Mouse (Mus musculus): Measurements from ENCODE around the gene Slc25a23. TPM values are rescaled to one million over a fixed set of nuclear protein-coding genes. Genes with fewer than 3 reads are reported as not detected.

Gene Slc25a23
- total RNA-seq, 2 experiments from 2014 or later, result 5.4 TPM; not detected in 1

DNA sequence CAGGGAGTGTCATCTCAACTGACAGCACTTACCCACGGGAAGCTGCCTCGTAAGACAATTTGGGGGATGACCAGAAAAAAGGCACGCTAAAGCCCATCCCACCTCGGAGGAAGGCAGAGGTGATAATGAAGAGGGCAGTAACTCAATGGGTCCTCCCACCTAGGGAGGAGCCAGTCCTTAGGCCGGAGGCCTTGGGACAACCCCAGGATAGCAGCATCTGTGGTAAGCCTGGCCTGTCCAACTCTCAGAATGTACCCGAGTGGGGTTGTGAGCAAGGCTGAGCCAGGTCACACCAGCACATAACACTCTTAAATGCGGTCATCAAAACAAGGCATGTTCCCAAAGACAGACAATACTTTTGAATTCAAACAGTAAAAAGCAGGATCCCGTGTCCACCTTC, 30.0 kb downstream of the Slc25a23 start:
- ATAC-seq (replicated peaks; ENCODE audit: low FRiP score, poor library complexity, severe bottlenecking), result peak; percentile 57

DNA sequence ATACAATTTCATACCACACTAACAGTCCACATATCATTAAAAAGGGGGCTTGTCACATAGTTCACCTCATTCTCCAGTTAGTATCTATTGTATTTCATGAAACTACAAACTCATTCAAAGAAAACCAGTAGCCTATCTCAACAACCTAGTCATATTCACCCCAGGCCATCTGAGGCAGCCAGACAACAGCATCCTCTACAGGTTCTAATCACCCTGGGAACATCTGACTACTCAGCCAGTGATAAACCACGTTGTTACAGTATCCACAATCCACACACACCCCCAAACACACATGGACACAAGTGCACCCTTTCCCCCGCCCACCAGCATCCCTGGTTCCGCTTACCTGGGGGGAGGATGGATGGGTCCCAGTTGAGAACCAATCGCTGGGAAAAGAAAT, 32.2 kb downstream of the Slc25a23 start:
- no peak for ATAC-seq (replicated peaks; ENCODE audit: low FRiP score, poor library complexity, severe bottlenecking)

DNA sequence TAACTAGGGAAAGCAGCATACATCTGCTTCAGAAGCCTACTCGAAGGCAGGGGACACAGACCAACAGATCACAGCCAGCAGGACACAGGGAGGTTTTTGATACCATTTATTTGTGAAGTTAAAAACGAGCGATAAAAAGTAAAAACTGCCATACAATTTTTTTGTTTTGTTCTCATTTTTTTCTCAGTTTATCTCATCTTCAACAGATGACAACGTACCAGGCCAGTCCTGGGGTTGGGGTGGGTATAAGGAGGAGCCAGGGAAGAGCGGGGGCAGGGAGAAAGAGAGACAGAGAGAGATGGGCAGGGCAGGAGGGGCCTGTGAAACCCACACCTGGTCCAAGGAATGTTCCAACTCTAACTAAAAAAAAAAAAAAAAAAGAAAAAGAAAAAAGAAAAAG, 38.7 kb downstream of the Slc25a23 start:
- no peak for ATAC-seq (replicated peaks; ENCODE audit: low FRiP score, poor library complexity, severe bottlenecking)

DNA sequence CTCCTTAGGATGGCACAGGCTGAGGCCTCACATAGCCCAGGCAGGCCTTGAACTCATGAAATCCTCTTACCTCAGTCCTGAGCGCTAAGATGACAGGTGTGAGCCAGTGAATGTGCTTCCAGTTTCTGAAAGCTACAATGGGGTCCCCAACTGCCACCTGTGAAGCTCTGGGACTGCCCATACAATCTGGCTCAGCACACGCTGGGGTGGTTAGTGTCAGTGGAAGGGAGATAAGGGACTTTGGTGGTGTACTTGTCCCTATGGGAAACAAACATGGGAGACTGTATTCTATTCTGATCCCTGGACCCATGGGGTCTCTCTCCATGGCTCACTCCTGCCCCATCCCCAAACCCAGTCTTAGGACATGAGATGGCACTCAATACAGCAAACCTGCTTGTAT, 40.0 kb downstream of the Slc25a23 start:
- ATAC-seq (replicated peaks; ENCODE audit: low FRiP score, poor library complexity, severe bottlenecking), result peak; percentile 77

DNA sequence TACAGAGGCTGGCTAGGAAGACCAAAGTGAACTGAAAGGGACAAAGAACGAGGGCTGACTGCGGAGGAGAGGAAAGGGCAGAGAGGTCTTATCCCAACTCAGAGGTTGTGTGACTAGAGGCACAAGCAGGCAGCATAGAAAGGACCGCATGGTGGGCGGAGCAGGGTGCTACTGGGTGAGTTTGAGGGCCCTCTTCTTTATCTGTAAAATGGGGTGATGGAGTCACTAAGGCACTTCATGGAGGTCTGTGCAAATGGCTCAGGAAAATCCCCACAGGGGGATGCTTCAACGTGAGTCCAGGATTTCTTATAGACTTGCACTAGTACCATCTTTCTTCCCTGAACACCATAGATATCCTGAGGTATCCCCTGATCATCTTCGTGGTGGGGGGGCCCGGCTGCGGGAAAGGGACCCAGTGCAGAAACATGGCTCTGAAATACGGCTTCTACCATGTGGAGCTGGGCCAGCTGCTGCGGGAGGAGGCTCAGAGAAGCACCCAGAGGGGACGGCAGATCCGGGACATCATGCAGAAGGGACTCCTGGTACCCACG, 47.3 kb downstream of the Slc25a23 start:
- ATAC-seq (replicated peaks; ENCODE audit: low FRiP score, poor library complexity, severe bottlenecking), result no peak

DNA sequence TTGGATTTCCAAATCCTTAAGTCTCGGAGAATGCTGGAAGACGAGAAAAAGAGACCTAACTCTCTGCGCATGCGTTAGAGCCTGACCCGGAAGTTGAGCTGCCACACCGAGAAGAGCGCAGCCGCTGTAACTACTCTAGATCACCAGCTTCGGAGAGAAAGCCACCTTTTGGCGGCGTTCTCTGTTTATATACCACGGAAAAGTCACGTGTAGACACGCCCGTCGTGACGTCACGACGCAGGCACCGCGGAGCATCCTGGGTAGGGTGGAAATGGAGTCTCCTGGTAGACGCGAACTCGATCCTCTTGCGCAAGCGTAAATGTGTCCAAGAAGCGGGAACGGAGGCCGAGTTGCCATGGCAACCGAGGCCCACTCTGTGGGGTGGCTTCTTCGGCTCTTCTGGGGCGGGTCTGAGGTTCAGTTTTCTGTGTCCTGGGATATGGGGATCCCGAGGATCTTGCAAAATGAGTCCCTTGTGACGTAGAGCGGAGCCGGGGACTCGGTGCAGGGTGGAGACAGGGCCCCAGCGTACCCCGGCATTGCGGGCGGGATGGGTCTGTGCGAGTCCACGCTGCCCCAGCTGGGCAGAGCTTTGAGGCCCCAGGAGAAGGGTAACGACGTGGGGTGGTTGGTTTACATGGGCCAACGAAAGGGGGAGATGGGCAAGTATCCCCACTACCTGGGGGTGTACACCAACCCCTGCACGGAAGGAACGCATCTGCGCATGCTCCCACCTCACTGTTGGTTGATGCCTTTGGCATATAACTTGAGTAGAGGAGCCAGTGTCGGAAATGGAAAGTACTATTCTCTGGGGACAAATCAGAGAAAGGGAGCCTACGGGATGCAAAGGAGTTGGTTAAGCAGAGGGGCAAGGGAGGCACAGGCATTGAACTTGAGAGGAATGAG, 48.2 kb downstream of the Slc25a23 start, which contains the start of the genes Gtf2f1 and Gm17949:
Gene Gtf2f1 (minus strand): TSS at position 53 of the 906 bp plus-strand sequence.
Gene Gm17949 (plus strand): TSS at position 234 of the 906 bp plus-strand sequence.
- peak; percentile 88 for ATAC-seq (replicated peaks; ENCODE audit: low FRiP score, poor library complexity, severe bottlenecking)

DNA sequence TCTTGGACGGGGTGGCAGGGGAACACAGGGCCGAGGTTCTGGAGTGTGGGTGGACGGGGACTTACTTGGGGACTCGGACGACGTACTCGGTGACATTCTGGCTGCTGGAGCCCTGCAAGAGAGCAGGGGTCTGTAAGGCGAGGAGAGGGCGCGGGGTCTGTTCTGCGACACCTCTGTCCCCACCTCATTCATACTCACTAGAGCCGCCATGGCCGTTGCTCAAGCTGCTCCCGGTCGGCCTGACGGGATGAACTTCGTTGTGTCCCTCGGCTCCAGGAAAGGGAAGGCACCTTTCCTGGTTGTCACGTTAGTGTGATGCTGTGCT, 48.8 kb downstream of the Slc25a23 start:
- peak; percentile 60 for ATAC-seq (replicated peaks; ENCODE audit: low FRiP score, poor library complexity, severe bottlenecking)

DNA sequence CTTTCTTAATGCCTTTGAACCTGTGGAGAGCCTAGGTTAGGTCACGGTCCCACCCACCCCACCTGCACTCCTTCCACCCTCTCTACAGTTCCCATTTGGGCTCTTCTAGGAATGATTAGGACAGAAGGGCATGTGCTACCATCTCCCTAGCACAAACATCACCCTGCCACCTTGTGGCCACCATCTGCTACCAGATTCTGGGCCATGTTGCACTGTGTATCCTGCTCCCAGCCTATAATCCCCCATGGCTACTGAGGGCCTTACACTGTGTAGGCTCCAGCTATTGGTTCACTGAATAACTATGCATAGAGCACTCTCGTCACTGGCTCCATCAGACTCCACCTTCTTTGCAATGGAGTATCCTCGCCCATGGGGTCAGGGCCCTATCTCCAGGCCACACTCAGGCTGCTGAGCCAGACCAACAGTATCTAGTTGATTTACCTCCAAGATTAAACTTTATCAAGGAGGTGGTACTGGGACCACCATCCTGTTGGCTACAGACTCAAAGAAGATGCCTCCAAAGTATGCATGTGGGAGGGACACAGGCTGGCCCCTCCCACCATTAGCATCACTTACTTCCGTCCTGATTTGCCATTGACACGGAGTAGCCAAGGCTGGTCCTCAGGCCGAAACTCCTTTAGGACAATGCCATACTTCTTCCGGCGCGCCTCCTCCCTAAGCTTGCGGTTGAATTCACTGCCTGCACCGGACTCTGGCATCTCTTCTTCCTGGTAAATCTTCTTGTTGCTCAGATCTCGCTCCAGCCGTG, 52.3 kb downstream of the Slc25a23 start:
- ATAC-seq (replicated peaks; ENCODE audit: low FRiP score, poor library complexity, severe bottlenecking), result no peak

DNA sequence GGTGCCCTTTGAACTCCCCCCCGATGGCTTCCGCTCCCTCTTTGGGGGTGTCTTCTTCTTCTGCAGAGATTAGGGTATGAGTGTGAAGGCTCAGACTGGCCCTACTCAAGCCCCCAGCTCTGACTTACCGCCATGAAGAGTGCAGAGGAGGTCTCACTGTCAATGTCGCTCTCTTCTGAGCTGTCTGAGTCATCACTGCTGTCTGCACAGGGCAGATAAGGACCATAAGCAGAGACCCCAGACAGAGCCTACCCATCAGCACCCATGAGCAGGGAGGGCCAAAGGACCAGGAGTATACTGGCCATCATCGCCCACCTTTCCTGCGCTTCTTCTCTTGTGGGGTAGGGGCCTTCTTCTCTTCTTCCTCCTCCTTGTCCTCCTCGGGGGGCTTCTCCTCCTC, 55.7 kb downstream of the Slc25a23 start:
- no peak for ATAC-seq (replicated peaks; ENCODE audit: low FRiP score, poor library complexity, severe bottlenecking)

DNA sequence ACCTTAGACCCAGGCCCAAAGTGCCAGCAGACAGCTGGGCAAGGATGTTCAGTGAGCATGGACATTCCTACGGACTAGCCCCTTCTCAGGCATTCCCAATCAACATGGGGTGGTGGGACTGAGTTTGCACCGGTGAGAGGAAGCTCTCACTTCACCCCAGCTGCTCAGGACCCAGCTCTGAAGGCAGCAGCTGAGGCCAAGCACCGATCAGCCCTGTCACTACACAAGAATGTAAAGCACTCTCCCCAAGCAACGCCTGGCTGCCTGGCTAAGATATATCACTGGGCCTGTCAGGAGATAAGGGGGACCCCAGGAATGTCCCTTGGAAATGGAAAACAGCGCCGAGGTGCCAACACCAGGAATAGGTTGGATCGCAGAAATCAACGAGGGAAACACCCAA, 58.4 kb downstream of the Slc25a23 start:
- ATAC-seq (replicated peaks; ENCODE audit: low FRiP score, poor library complexity, severe bottlenecking), result no peak

DNA sequence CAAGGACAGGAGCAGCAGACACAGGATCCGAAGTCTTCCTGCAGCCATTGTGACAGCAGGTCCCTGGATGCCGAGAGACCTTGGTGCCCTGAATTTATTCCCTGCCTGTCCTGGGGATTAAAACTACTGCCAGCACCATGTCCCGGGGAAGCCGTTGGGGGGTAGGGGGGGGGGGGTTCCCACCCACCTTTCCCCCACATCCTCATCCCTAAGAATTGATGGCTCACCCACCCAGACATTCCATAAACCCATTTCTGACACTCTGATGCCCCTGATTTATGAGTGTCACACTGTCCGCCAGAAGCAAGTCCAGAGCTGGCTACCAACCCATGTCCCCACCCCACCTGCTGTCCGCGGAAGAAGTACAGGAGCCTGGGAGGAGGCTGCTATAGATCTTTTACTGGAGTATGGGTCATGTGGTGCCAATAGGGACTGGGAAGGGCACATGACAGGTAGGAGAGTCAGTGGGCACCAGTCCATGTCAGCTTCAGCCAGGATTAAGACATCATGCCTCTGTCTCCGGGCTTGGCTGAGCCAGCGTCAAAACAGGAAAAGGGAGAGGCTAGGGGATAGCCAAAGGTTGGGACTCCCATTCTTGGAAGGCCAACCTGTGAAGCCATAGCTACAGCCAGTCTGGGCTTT, 59.6 kb downstream of the Slc25a23 start, which contains the start of gene Pspn:
Gene Pspn (minus strand): TSS at position 51 of the 642 bp plus-strand sequence.
- ATAC-seq (replicated peaks; ENCODE audit: low FRiP score, poor library complexity, severe bottlenecking), result no peak

DNA sequence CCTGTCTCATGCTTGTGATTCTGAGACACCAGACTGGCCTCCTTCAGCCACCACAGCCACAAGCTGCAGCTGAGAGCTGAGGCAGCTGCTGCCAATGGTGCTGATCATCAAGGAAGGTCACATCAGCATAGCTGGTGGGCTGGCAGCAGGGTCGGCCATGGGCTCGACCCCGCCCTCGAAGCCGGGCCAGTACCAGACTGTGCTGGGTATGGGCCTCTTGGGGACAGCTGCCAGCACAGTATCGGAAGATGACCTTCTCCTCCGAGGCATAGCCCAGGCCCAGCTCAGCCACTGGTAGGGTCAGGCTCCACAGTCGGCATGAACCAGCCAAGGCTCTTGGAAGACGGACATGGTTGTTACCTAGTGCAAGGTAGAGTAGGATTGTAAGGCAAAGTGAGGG, 60.2 kb downstream of the Slc25a23 start:
- ATAC-seq (replicated peaks; ENCODE audit: low FRiP score, poor library complexity, severe bottlenecking), result no peak

DNA sequence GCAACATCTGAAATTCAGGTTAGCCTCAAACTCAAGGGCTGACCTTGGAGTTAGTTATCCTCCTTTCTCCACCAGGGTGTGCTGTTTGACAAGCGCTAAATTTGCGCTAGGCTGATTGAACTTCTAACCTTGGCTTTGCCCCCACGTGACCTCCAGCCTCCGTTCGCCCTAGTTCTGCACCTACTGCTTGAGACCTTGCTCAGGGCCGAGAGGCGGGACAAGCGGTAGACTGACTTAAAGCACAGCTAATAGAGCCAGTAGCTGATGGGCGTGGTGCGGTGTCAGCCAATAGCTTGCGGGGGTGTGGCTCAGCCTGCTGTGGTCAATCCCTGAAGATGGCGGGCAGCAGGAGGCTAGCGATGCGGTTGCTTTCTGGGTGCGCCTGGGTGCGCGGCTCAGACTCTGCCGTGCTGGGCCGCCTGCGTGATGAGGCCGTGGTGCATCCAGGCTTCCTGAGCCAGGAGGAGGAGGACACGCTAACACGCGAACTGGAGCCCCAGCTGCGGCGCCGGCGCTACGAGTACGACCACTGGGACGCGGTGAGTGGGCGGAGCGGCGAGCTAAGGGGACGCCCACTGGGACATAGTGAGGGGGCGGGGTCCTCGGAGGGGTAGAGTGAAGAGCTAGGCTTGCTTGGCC, 62.5 kb downstream of the Slc25a23 start, which contains the start of gene Alkbh7:
Gene Alkbh7 (plus strand): TSS at position 311 of the 639 bp plus-strand sequence.
- ATAC-seq (replicated peaks; ENCODE audit: low FRiP score, poor library complexity, severe bottlenecking), result peak; percentile 95

DNA sequence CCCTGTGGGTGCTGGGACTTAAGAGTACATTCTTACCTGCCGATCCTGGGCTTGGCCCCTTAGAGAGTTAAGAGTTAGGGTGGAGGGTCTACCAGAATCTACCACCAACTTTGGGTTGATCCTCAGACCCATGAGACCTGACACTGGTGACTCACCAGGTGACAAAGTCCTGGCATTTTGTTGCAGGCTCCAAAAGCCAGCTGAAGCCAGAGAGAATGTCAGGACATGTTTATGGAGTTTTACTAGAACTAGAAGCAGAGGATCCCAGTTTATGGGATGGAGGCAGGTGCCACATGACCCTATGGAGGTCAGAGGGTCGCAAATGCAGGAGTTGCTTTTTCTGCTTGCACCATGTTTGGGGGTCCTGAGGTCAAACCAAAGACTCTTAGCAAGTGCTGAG, 63.2 kb downstream of the Slc25a23 start:
- no peak for ATAC-seq (replicated peaks; ENCODE audit: low FRiP score, poor library complexity, severe bottlenecking)

DNA sequence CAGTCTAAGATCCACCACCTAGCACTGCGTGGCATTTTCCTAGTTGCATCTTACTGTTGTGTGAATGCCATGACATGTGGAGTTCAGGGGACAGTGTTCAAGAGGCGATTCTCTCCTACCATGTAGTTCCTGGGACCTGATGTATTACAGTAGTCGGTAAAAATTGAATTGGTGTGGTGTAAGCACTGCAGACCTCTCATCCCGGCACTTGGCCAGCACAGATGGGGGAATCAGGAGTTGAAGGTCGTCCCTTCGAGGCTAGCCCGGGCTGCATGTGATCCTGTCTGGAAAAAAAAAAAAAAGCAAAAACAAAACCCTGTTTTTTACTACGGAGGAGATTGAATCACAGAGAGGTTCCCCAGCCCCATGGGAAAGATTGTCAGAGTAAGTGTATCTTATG, 64.6 kb downstream of the Slc25a23 start:
- ATAC-seq (replicated peaks; ENCODE audit: low FRiP score, poor library complexity, severe bottlenecking), result no peak

Other genes with a start within 250 kb of the Slc25a23 start
- gene Rfx2, start 228.8 kb downstream of the Slc25a23 start, total RNA-seq (2015; ENCODE audit: low replicate concordance), result 101 and 107 TPM in 2 replicates
- 76.1 and 105 TPM in 2 replicates for gene Rfx2, start 228.8 kb downstream of the Slc25a23 start, total RNA-seq (2017; ENCODE audit: low replicate concordance)
- not detected in 2 replicates for gene Acsbg2, start 185.4 kb downstream of the Slc25a23 start, total RNA-seq (2015; ENCODE audit: low replicate concordance)
- not detected in 2 replicates for gene Acsbg2, start 185.4 kb downstream of the Slc25a23 start, total RNA-seq (2017; ENCODE audit: low replicate concordance)
- gene 1700061G19Rik, start 184.4 kb downstream of the Slc25a23 start, total RNA-seq (2015; ENCODE audit: low replicate concordance), result not detected in 2 replicates
- gene 1700061G19Rik, start 184.4 kb downstream of the Slc25a23 start, total RNA-seq (2017; ENCODE audit: low replicate concordance), result not detected in 2 replicates
- 3.4 and 9.4 TPM in 2 replicates for gene Mllt1, start 124.4 kb downstream of the Slc25a23 start, total RNA-seq (2015; ENCODE audit: low replicate concordance)
- 4.4 and 6.4 TPM in 2 replicates for gene Mllt1, start 124.4 kb downstream of the Slc25a23 start, total RNA-seq (2017; ENCODE audit: low replicate concordance)
- gene Acer1, start 77.7 kb downstream of the Slc25a23 start, total RNA-seq (2015; ENCODE audit: low replicate concordance), result not detected in 2 replicates
- gene Acer1, start 77.7 kb downstream of the Slc25a23 start, total RNA-seq (2017; ENCODE audit: low replicate concordance), result not detected in 2 replicates
- 2.2 and 26.8 TPM in 2 replicates for gene Clpp, start 69.6 kb downstream of the Slc25a23 start, total RNA-seq (2015; ENCODE audit: low replicate concordance)
- gene Clpp, start 69.6 kb downstream of the Slc25a23 start, total RNA-seq (2017; ENCODE audit: low replicate concordance), result 10.8 and 15.7 TPM in 2 replicates
- gene Alkbh7, start 62.5 kb downstream of the Slc25a23 start, total RNA-seq (2015; ENCODE audit: low replicate concordance), result not detected in 2 replicates
- gene Alkbh7, start 62.5 kb downstream of the Slc25a23 start, total RNA-seq (2017; ENCODE audit: low replicate concordance), result 6.2 TPM in 1 of 2 replicates, not detected in the other
- not detected in 2 replicates for gene Pspn, start 59.8 kb downstream of the Slc25a23 start, total RNA-seq (2015; ENCODE audit: low replicate concordance)
- gene Pspn, start 59.8 kb downstream of the Slc25a23 start, total RNA-seq (2017; ENCODE audit: low replicate concordance), result not detected in 2 replicates
- gene Gtf2f1, start 48.6 kb downstream of the Slc25a23 start, total RNA-seq (2015; ENCODE audit: low replicate concordance), result 57.4 and 61.3 TPM in 2 replicates
- gene Gtf2f1, start 48.6 kb downstream of the Slc25a23 start, total RNA-seq (2017; ENCODE audit: low replicate concordance), result 70.8 and 90.7 TPM in 2 replicates
- not detected in 2 replicates for gene Gm17949, start 48.4 kb downstream of the Slc25a23 start, total RNA-seq (2015; ENCODE audit: low replicate concordance)
- not detected in 2 replicates for gene Gm17949, start 48.4 kb downstream of the Slc25a23 start, total RNA-seq (2017; ENCODE audit: low replicate concordance)
- 87.6 and 97.7 TPM in 2 replicates for gene Khsrp, start 28.3 kb downstream of the Slc25a23 start, total RNA-seq (2015; ENCODE audit: low replicate concordance)
- gene Khsrp, start 28.3 kb downstream of the Slc25a23 start, total RNA-seq (2017; ENCODE audit: low replicate concordance), result 85.6 and 85.9 TPM in 2 replicates
- not detected in 2 replicates for gene Slc25a41, start 18.2 kb downstream of the Slc25a23 start, total RNA-seq (2015; ENCODE audit: low replicate concordance)
- not detected in 2 replicates for gene Slc25a41, start 18.2 kb downstream of the Slc25a23 start, total RNA-seq (2017; ENCODE audit: low replicate concordance)
- gene Crb3, start 758 bp downstream of the Slc25a23 start, total RNA-seq (2015; ENCODE audit: low replicate concordance), result not detected in 2 replicates
- not detected in 2 replicates for gene Crb3, start 758 bp downstream of the Slc25a23 start, total RNA-seq (2017; ENCODE audit: low replicate concordance)
- 6.1 and 12.2 TPM in 2 replicates for gene Dennd1c, start 18.7 kb upstream of the Slc25a23 start, total RNA-seq (2015; ENCODE audit: low replicate concordance)
- gene Dennd1c, start 18.7 kb upstream of the Slc25a23 start, total RNA-seq (2017; ENCODE audit: low replicate concordance), result 2.6 and 4.5 TPM in 2 replicates
- 1.4 TPM in 1 of 2 replicates, not detected in the other for gene Tubb4a, start 27.9 kb upstream of the Slc25a23 start, total RNA-seq (2015; ENCODE audit: low replicate concordance)
- not detected in 2 replicates for gene Tubb4a, start 27.9 kb upstream of the Slc25a23 start, total RNA-seq (2017; ENCODE audit: low replicate concordance)
- not detected in 2 replicates for gene Tnfsf9, start 45.5 kb upstream of the Slc25a23 start, total RNA-seq (2015; ENCODE audit: low replicate concordance)
- not detected in 2 replicates for gene Tnfsf9, start 45.5 kb upstream of the Slc25a23 start, total RNA-seq (2017; ENCODE audit: low replicate concordance)
- not detected in 2 replicates for gene Cd70, start 89.9 kb upstream of the Slc25a23 start, total RNA-seq (2015; ENCODE audit: low replicate concordance)
- gene Cd70, start 89.9 kb upstream of the Slc25a23 start, total RNA-seq (2017; ENCODE audit: low replicate concordance), result not detected in 2 replicates
- 1.7 and 2.5 TPM in 2 replicates for gene Tnfsf14, start 134.3 kb upstream of the Slc25a23 start, total RNA-seq (2015; ENCODE audit: low replicate concordance)
- 1.4 TPM in 1 of 2 replicates, not detected in the other for gene Tnfsf14, start 134.3 kb upstream of the Slc25a23 start, total RNA-seq (2017; ENCODE audit: low replicate concordance)
- gene C3, start 168.3 kb upstream of the Slc25a23 start, total RNA-seq (2015; ENCODE audit: low replicate concordance), result 128 and 134 TPM in 2 replicates
- 69.4 and 132 TPM in 2 replicates for gene C3, start 168.3 kb upstream of the Slc25a23 start, total RNA-seq (2017; ENCODE audit: low replicate concordance)
- 4.7 and 10.1 TPM in 2 replicates for gene Gpr108, start 188.6 kb upstream of the Slc25a23 start, total RNA-seq (2015; ENCODE audit: low replicate concordance)
- gene Gpr108, start 188.6 kb upstream of the Slc25a23 start, total RNA-seq (2017; ENCODE audit: low replicate concordance), result 2.8 and 4.4 TPM in 2 replicates
- not detected in 2 replicates for gene Trip10, start 189.6 kb upstream of the Slc25a23 start, total RNA-seq (2015; ENCODE audit: low replicate concordance)
- gene Trip10, start 189.6 kb upstream of the Slc25a23 start, total RNA-seq (2017; ENCODE audit: low replicate concordance), result 7.1 TPM in 1 of 2 replicates, not detected in the other
- 19.1 and 20.1 TPM in 2 replicates for gene Vav1, start 219.2 kb upstream of the Slc25a23 start, total RNA-seq (2015; ENCODE audit: low replicate concordance)
- 19.4 and 44.5 TPM in 2 replicates for gene Vav1, start 219.2 kb upstream of the Slc25a23 start, total RNA-seq (2017; ENCODE audit: low replicate concordance)

All from erythroid progenitor cell, adult 5-6 weeks (primary cell).